Comparison of ENCODE assay signal across 10 mouse cellular contexts in genomic region chr2:169958736-169959573, GRCm38 (mm10).
DNase-seq lines count a peak whose midpoint lies in the region; ATAC-seq and TF ChIP-seq lines count a peak whose summit lies in the region.
"Had no signal": no experiment of that assay in that cellular context is flagged by ENCODE, and none has a peak within 500 bp of the region (broad histone marks: within the 10 kb centered on the region; RNA-seq: fewer than 3 reads in every experiment).

No protein-coding gene starts in this region.

- DNase-seq in left cerebral cortex, postnatal 4 days = peak; percentile 21
- DNase-seq in left cerebral cortex, adult 9 months (ENCODE audit: low spot score in 2 of 2) = no peak
- peak; percentile 48 for DNase-seq in CD8-positive naive resting alpha-beta T cell, adult 2 months (ENCODE audit: low read depth in 2 of 2, low spot score in 2 of 2)
- DNase-seq in ES-E14 (ENCODE audit: low read depth, low spot score) = peak; percentile 45
- no peak for DNase-seq in ovary, postnatal 36 days (ENCODE audit: low spot score)
- no peak for DNase-seq in kidney, postnatal 36 days
- DNase-seq: cerebellum, adult 11-12 months; heart, postnatal 4 days had no signal

- H3K9ac ChIP-seq in ES-E14 (ENCODE audit: insufficient read depth, low read depth, low read length, poor library complexity, severe bottlenecking) = no peak overlapping the region
- H3K9ac ChIP-seq in forebrain, embryonic 16.5 days (replicated peaks; ENCODE audit: low read depth, low read length) = no peak overlapping the region
- no peak overlapping the region for H3K9ac ChIP-seq in kidney, embryonic 16.5 days (replicated peaks; ENCODE audit: low read length)

- no peak overlapping the region for H3K4me3 ChIP-seq in ES-E14 (ENCODE audit: insufficient read depth in 1 of 2, low read depth in 1 of 2, low read length in 2 of 2, poor library complexity in 1 of 2, severe bottlenecking in 1 of 2)
- no peak overlapping the region for H3K4me3 ChIP-seq in forebrain, embryonic 16.5 days (replicated peaks; ENCODE audit: low read length)
- H3K4me3 ChIP-seq in kidney, embryonic 16.5 days (ENCODE audit: low read length) = no peak overlapping the region

- no peak overlapping the region for H3K27ac ChIP-seq in ES-E14 (ENCODE audit: insufficient read depth, low read depth, low read length, poor library complexity, severe bottlenecking)
- no peak overlapping the region for H3K27ac ChIP-seq in forebrain, embryonic 16.5 days (ENCODE audit: low read length)
- no peak overlapping the region for H3K27ac ChIP-seq in kidney, embryonic 16.5 days (ENCODE audit: low read length)

- intact Hi-C loops in left cerebral cortex, postnatal 4 days (cut with DNase I) = no loop called here

- H3K27me3 ChIP-seq in forebrain, embryonic 16.5 days (replicated peaks; ENCODE audit: control insufficient read depth, insufficient read depth, low read length) = 0 out of 2 replicates have a peak, but pooled peaks cover 2% of the 10 kb centered on the region
- H3K27me3 ChIP-seq in kidney, embryonic 16.5 days (ENCODE audit: insufficient read depth, low read length) = no peaks in the 10 kb centered on the region

- no peak overlapping the region for H3K4me2 ChIP-seq in forebrain, embryonic 16.5 days (ENCODE audit: low read length)
- H3K4me2 ChIP-seq in kidney, embryonic 16.5 days (replicated peaks; ENCODE audit: low read depth, low read length) = no peak overlapping the region

- ATAC-seq in forebrain, embryonic 16.5 days = peak; percentile 45; the same call in 1 of the 2 replicates
- no peak for ATAC-seq in kidney, embryonic 16.5 days (ENCODE audit: low FRiP score, low TSS enrichment)

- no peaks in the 10 kb centered on the region for H3K36me3 ChIP-seq in ES-E14 (ENCODE audit: control insufficient read depth, insufficient read depth, low read length, poor library complexity, severe bottlenecking)
- H3K36me3 ChIP-seq in forebrain, embryonic 16.5 days (ENCODE audit: control insufficient read depth, insufficient read depth) = no peaks in the 10 kb centered on the region
- no peaks in the 10 kb centered on the region for H3K36me3 ChIP-seq in kidney, embryonic 16.5 days (ENCODE audit: insufficient read depth, low read length)

- 25% methylated on average over 17 of the region's 17 CpGs for WGBS in forebrain, embryonic 16.5 days
- 34% methylated on average over 17 of the region's 17 CpGs for WGBS in kidney, embryonic 16.5 days

- in situ Hi-C loops in ES-E14 (cut with MboI; ENCODE audit: low sequenced_read_pairs in 2 of 2, unreplicated experiment in 2 of 2) = no loop called here

- H3K4me1 ChIP-seq in ES-E14 (ENCODE audit: control insufficient read depth in 2 of 2, insufficient read depth in 2 of 2, low read length in 2 of 2, poor library complexity in 1 of 2) = peaks cover 0 to 2% of the 10 kb centered on the region in 2 experiments; a peak in 1 of 4 replicates
- H3K4me1 ChIP-seq in forebrain, embryonic 16.5 days (replicated peaks; ENCODE audit: control insufficient read depth, insufficient read depth, low read length) = peaks cover 24% of the 10 kb centered on the region
- H3K4me1 ChIP-seq in kidney, embryonic 16.5 days (ENCODE audit: insufficient read depth, low read length) = peaks cover 14% of the 10 kb centered on the region

- no peaks in the 10 kb centered on the region for H3K9me3 ChIP-seq in ES-E14 (ENCODE audit: control insufficient read depth, insufficient read depth, low read depth, low read length)
- H3K9me3 ChIP-seq in forebrain, embryonic 16.5 days (ENCODE audit: control insufficient read depth, low read length) = no peaks in the 10 kb centered on the region
- no peaks in the 10 kb centered on the region for H3K9me3 ChIP-seq in kidney, embryonic 16.5 days (ENCODE audit: low read length)

TF ChIP-seq in ES-E14, 5 proteins besides CTCF, POLR2A, EP300 and RAD21:
- TF ChIP-seq MAFK (IDR thresholded peaks at IDR 0.05; ENCODE audit: insufficient read depth, low read depth, low read length) (peak; percentile 51; the same call in 1 of the 2 replicates), ZC3H11A (IDR thresholded peaks at IDR 0.05; ENCODE audit: borderline replicate concordance, low read depth, low read length) (no peak)

Comparison
In these comparisons a context has a peak if more than half of its experiments do, and no peak if none do; other contexts are left out.
1. DNase-seq: peak in left cerebral cortex, postnatal 4 days (single experiment), CD8-positive naive resting alpha-beta T cell, adult 2 months (2 of 2) and ES-E14 (single experiment); none in left cerebral cortex, adult 9 months (0 of 2), ovary, postnatal 36 days (single experiment) and kidney, postnatal 36 days (0 of 2).